Mouse (Mus musculus): ENCODE data around the gene Olfr586. TPM values are rescaled to one million over a fixed set of nuclear protein-coding genes. Genes with fewer than 3 reads are reported as not detected.

The Olfr586 gene
- polyA plus RNA-seq (2015; fragmentation: Nextera tagmentation; extraction: Ambion mirVana) = not detected in 2 replicates

DNA sequence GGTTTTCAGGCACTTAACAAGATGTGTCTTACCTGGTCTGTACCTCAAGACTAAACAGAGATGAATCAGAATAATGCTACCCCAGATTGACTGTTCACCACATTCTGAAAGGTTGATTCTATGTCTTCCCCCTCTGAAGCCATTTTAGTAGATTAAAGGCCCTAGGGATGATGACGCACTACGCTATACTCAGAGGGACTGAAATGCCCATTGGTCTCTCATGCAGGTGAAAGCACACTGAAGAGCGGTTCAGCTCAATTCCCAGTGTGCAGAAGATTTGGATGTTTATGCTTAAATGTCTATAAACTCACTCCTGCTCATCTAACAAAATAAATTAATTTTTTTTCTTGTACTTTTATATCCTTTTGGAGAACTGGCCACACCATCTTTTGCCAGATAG, at the start of gene Olfr586:
TSS of gene Olfr586 (minus strand) at position 101 of the 400 bp plus-strand sequence.

DNA sequence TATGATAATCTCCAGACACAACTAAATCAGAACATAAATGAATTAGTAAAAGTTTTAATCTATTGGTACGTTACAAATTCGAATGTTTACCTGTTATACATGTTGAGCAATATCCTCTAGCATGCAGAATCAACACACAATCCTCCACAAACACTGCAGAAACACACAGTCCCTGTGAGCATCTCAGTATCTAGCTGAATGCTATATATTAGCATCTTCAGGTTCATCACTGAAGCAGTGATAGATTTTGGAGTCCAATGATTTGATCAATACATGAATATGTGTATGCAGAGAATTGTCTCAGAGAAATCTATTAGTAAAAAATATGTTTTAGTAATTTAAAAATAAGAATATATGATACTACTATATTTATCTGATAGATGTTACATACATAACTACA, 30.8 kb upstream of the Olfr586 start, which contains the start of gene Olfr589:
TSS of gene Olfr589 (minus strand) at position 101 of the 400 bp plus-strand sequence.

DNA sequence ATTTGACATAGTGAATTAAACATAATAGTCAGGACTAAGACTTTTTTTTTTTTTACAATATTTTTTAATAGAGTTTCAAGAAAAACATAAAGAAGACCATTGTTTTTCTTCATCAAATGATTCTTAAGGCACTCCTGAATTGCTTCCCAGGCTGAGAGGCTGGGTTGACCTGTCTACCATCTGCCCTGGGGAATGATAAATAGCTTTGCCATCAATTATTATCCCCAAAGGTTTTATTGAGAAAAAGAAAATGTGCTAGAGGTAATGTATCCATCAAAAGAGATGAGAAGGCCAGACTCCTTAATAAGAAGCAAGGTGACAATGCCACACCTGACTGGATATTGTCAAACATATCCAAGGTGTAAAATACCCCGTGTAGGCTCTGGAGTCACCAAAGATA, 15.1 kb upstream of the Olfr586 start, which contains the start of gene Olfr588-ps1:
TSS of gene Olfr588-ps1 (plus strand) at position 301 of the 400 bp plus-strand sequence.

DNA sequence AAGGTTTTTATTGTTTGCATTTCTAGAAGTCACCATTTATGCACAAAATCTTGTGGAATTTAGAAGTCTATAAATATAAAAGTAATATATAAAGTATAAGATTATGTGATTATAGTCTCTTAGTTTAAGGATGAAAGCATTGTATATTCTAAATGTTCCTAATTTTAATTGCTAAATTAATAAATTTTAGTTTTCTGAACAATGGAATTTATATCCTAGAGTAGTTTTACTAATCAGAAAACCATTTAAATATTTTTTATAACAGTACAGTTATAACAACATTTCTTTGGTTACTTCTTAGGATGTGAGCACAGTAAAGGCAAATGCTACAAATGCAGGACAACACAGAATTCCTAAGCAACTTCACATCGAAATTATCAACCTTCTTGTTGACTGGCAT, 28.0 kb downstream of the Olfr586 start, which contains the start of gene Olfr585:
TSS of gene Olfr585 (plus strand) at position 301 of the 400 bp plus-strand sequence.

DNA sequence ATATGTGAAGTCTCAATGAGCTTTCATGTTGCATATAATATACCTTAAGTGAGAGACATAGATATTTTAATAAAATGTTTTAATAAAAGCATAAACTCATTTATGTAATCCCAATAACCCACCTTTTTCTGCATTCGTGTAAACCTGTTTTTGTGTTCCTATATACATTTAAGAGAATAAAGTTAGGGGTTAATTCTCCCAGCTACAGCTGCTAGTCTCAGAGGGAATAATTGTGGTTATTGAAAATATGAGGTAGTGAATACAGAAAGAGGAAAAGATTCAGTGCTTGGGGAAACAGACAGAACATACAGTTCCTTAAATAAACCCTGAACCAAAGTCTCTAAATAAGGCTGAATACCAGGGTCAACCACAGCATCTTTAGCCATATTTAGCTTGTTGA, 43.9 kb downstream of the Olfr586 start, which contains the start of gene Olfr584:
TSS of gene Olfr584 (plus strand) at position 301 of the 400 bp plus-strand sequence.

Other genes with a start within 250 kb of the Olfr586 start
- gene Olfr568, start 248.5 kb downstream of the Olfr586 start, polyA plus RNA-seq (2015; fragmentation: Nextera tagmentation; extraction: Ambion mirVana) = not detected in 2 replicates
- gene Olfr569, start 234.8 kb downstream of the Olfr586 start, polyA plus RNA-seq (2015; fragmentation: Nextera tagmentation; extraction: Ambion mirVana) = not detected in 2 replicates
- gene Olfr570, start 231.1 kb downstream of the Olfr586 start, polyA plus RNA-seq (2015; fragmentation: Nextera tagmentation; extraction: Ambion mirVana) = not detected in 2 replicates
- not detected in 2 replicates for gene Olfr571, start 208.1 kb downstream of the Olfr586 start, polyA plus RNA-seq (2015; fragmentation: Nextera tagmentation; extraction: Ambion mirVana)
- not detected in 2 replicates for gene Olfr572, start 201.2 kb downstream of the Olfr586 start, polyA plus RNA-seq (2015; fragmentation: Nextera tagmentation; extraction: Ambion mirVana)
- not detected in 2 replicates for gene Olfr573-ps1, start 183.1 kb downstream of the Olfr586 start, polyA plus RNA-seq (2015; fragmentation: Nextera tagmentation; extraction: Ambion mirVana)
- gene Olfr574, start 177.2 kb downstream of the Olfr586 start, polyA plus RNA-seq (2015; fragmentation: Nextera tagmentation; extraction: Ambion mirVana) = not detected in 2 replicates
- gene Olfr575, start 166.9 kb downstream of the Olfr586 start, polyA plus RNA-seq (2015; fragmentation: Nextera tagmentation; extraction: Ambion mirVana) = not detected in 2 replicates
- gene Olfr576, start 163.0 kb downstream of the Olfr586 start, polyA plus RNA-seq (2015; fragmentation: Nextera tagmentation; extraction: Ambion mirVana) = not detected in 2 replicates
- gene Olfr577, start 149.7 kb downstream of the Olfr586 start, polyA plus RNA-seq (2015; fragmentation: Nextera tagmentation; extraction: Ambion mirVana) = not detected in 2 replicates
- gene Olfr578, start 136.3 kb downstream of the Olfr586 start, polyA plus RNA-seq (2015; fragmentation: Nextera tagmentation; extraction: Ambion mirVana) = not detected in 2 replicates
- not detected in 2 replicates for gene Olfr582, start 87.6 kb downstream of the Olfr586 start, polyA plus RNA-seq (2015; fragmentation: Nextera tagmentation; extraction: Ambion mirVana)
- gene Olfr583, start 74.3 kb downstream of the Olfr586 start, polyA plus RNA-seq (2015; fragmentation: Nextera tagmentation; extraction: Ambion mirVana) = not detected in 2 replicates
- not detected in 2 replicates for gene Olfr584, start 43.8 kb downstream of the Olfr586 start, polyA plus RNA-seq (2015; fragmentation: Nextera tagmentation; extraction: Ambion mirVana)
- not detected in 2 replicates for gene Olfr585, start 27.9 kb downstream of the Olfr586 start, polyA plus RNA-seq (2015; fragmentation: Nextera tagmentation; extraction: Ambion mirVana)
- not detected in 2 replicates for gene Olfr588-ps1, start 15.2 kb upstream of the Olfr586 start, polyA plus RNA-seq (2015; fragmentation: Nextera tagmentation; extraction: Ambion mirVana)
- gene Olfr589, start 30.7 kb upstream of the Olfr586 start, polyA plus RNA-seq (2015; fragmentation: Nextera tagmentation; extraction: Ambion mirVana) = not detected in 2 replicates
- gene Olfr591, start 52.7 kb upstream of the Olfr586 start, polyA plus RNA-seq (2015; fragmentation: Nextera tagmentation; extraction: Ambion mirVana) = not detected in 2 replicates
- not detected in 2 replicates for gene Olfr592, start 59.2 kb upstream of the Olfr586 start, polyA plus RNA-seq (2015; fragmentation: Nextera tagmentation; extraction: Ambion mirVana)
- not detected in 2 replicates for gene Olfr593, start 86.2 kb upstream of the Olfr586 start, polyA plus RNA-seq (2015; fragmentation: Nextera tagmentation; extraction: Ambion mirVana)
- not detected in 2 replicates for gene Olfr594, start 91.4 kb upstream of the Olfr586 start, polyA plus RNA-seq (2015; fragmentation: Nextera tagmentation; extraction: Ambion mirVana)
- gene Usp17ld, start 126.9 kb upstream of the Olfr586 start, polyA plus RNA-seq (2015; fragmentation: Nextera tagmentation; extraction: Ambion mirVana) = not detected in 2 replicates
- not detected in 2 replicates for gene Olfr596, start 180.0 kb upstream of the Olfr586 start, polyA plus RNA-seq (2015; fragmentation: Nextera tagmentation; extraction: Ambion mirVana)
- not detected in 2 replicates for gene Olfr597, start 190.7 kb upstream of the Olfr586 start, polyA plus RNA-seq (2015; fragmentation: Nextera tagmentation; extraction: Ambion mirVana)
- gene Olfr598, start 197.9 kb upstream of the Olfr586 start, polyA plus RNA-seq (2015; fragmentation: Nextera tagmentation; extraction: Ambion mirVana) = not detected in 2 replicates
- gene Olfr599, start 210.3 kb upstream of the Olfr586 start, polyA plus RNA-seq (2015; fragmentation: Nextera tagmentation; extraction: Ambion mirVana) = not detected in 2 replicates
- not detected in 2 replicates for gene Olfr600, start 224.0 kb upstream of the Olfr586 start, polyA plus RNA-seq (2015; fragmentation: Nextera tagmentation; extraction: Ambion mirVana)
- gene Olfr601, start 237.0 kb upstream of the Olfr586 start, polyA plus RNA-seq (2015; fragmentation: Nextera tagmentation; extraction: Ambion mirVana) = not detected in 2 replicates